Mouse (Mus musculus) liver, postnatal 0 days (tissue): ENCODE measurements around the gene Lrch4. TPM values are rescaled to one million over a fixed set of nuclear protein-coding genes. Genes with fewer than 3 reads are reported as not detected.

Source experiments
- ATAC-seq: fragments of 200-750 bp; cut with Nextera tagmentation; 2 replicates; pipeline ENCODE4 v1.8.0; 2017; ENCODE audit warnings: mild to moderate bottlenecking, moderate library complexity
- DNase-seq: peaks from one replicate; pipeline ENCODE4 v3.0.0-alpha.2; 2016
- H3K27ac ChIP-seq: fragments of 300-500 bp; sonication (generic); 2 replicates; pipeline ENCODE4 v1.5.1; 2014; ENCODE audit warnings: antibody characterized with exemption, moderate library complexity, mild to moderate bottlenecking, low read depth
- H3K27me3 ChIP-seq: fragments of 300-500 bp; sonication (generic); 2 replicates; pipeline ENCODE4 v1.6.1; 2014; ENCODE audit warnings: low read length, control low read depth, mixed read lengths; ENCODE audit not compliant: insufficient read depth
- H3K36me3 ChIP-seq: fragments of 300-500 bp; sonication (generic); replicated peaks from 2 replicates; pipeline ENCODE4 v1.6.1; 2014; ENCODE audit warnings: mild to moderate bottlenecking, control low read depth, low read length, moderate library complexity, mixed read lengths; ENCODE audit not compliant: insufficient read depth
- H3K4me1 ChIP-seq: fragments of 300-500 bp; sonication (generic); 2 replicates; pipeline ENCODE4 v1.6.1; 2014; ENCODE audit warnings: antibody characterized with exemption, mild to moderate bottlenecking, control low read depth; ENCODE audit not compliant: insufficient read depth
- H3K4me2 ChIP-seq: fragments of 300-500 bp; sonication (generic); 2 replicates; pipeline ENCODE4 v1.6.1; 2014; ENCODE audit warnings: low read depth, mild to moderate bottlenecking, low read length, moderate library complexity, mixed read lengths
- H3K4me3 ChIP-seq: fragments of 300-500 bp; sonication (generic); 2 replicates; pipeline ENCODE4 v1.5.1; 2014; ENCODE audit warnings: low read depth, low read length
- H3K9ac ChIP-seq: fragments of 300-500 bp; sonication (generic); replicated peaks from 2 replicates; pipeline ENCODE4 v1.6.1; 2014; ENCODE audit warnings: mild to moderate bottlenecking, moderate library complexity
- H3K9me3 ChIP-seq: fragments of 300-500 bp; sonication (generic); 2 replicates; pipeline ENCODE4 v1.6.1; 2016; ENCODE audit warnings: mild to moderate bottlenecking, control low read depth, low read length, mixed read lengths
- CTCF ChIP-seq: sonication (generic); IDR thresholded peaks from 2 replicates; pipeline ENCODE4 v1.5.1; 2016; ENCODE audit warnings: antibody characterized with exemption, low read depth
- EP300 ChIP-seq: IDR thresholded peaks from 2 replicates; pipeline ENCODE4 v1.6.1; 2016; ENCODE audit warnings: antibody characterized with exemption, low read depth, mild to moderate bottlenecking
- WGBS: fragments of 180-500 bp; shearing (Covaris S2); extraction: QIAGEN DNeasy Blood & Tissue Kit; methylation state at CpG from one replicate; pipeline ENCODE4 v1.1.7; 2014; ENCODE audit not compliant: insufficient replicate concordance; 5-methylcytosine and 5-hydroxymethylcytosine counted together
- polyA plus RNA-seq: library from polyadenylated mRNA; unstranded; fragments of >200 nt; fragmentation: Nextera tagmentation; extraction: Ambion mirVana; gene quantifications from 2 replicates; pipeline ENCODE4 v1.2.1, GENCODE M21; 2015

Gene Lrch4
- polyA plus RNA-seq, 1 experiment from 2014 or later, result 24.3 TPM

GRCm38 (mm10) chr5:137595921-137596320, 33.0 kb upstream of the Lrch4 start:
- TF ChIP-seq EP300, result no peak
- TF ChIP-seq CTCF, result no peak
- Histone ChIP-seq H3K9me3 (no peaks in the 10 kb centered on the region), H3K27ac (no peak overlapping the region), H3K4me1 (peaks cover 24% of the 10 kb centered on the region), H3K4me3 (no peak overlapping the region), H3K9ac (no peak overlapping the region), H3K36me3 (peaks cover 2% of the 10 kb centered on the region; the same call in 1 of the 2 replicates), H3K27me3 (no peaks in the 10 kb centered on the region), H3K4me2 (no peak overlapping the region)
- ATAC-seq (no peak), DNase-seq (no peak)
- WGBS, result 85% methylated on average over 7 of the region's 7 CpGs

GRCm38 (mm10) chr5:137596601-137597261, 32.2 kb upstream of the Lrch4 start:
- no peak overlapping the region; the same call in 1 of the 2 replicates for H3K9ac ChIP-seq

DNA sequence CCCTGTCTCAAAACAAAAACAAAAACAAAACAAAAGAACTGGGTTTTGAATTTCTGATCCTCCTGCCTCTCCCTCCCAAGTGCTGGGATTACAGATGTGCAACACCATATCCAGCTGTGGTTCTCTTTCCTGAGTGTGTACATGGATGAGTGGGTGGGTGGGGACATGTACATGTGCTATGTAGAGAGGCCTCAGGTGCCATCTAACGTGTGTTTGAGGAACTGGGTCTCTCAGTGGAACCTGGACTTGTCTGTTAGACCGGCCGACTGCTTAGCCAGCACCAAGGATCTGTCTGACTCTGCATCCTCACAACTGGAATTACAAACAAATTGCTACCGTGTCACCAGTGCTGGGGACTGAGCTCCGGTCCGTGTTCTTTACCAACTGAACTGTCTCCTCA, 31.3 kb upstream of the Lrch4 start:
- Histone ChIP-seq H3K36me3 (peaks cover 2% of the 10 kb centered on the region; the same call in 1 of the 2 replicates), H3K27me3 (no peaks in the 10 kb centered on the region), H3K9me3 (no peaks in the 10 kb centered on the region), H3K27ac (0 out of 2 replicates have a peak overlapping the region, but pooled peaks have one; percentile 8), H3K4me3 (no peak overlapping the region), H3K4me2 (0 out of 2 replicates have a peak overlapping the region, but pooled peaks have one; percentile 63), H3K4me1 (peaks cover 28% of the 10 kb centered on the region), H3K9ac (no peak overlapping the region)
- DNase-seq (no peak), ATAC-seq (no peak)
- WGBS, result 72% methylated on average over 6 of the region's 6 CpGs
- no peak for TF ChIP-seq CTCF
- no peak for TF ChIP-seq EP300

More at GRCm38 (mm10) chr5:137596601-137597261, 32.2 kb upstream of the Lrch4 start:
- Histone ChIP-seq H3K4me2 (peak overlapping the region; percentile 63), H3K36me3 (peaks cover 2% of the 10 kb centered on the region; the same call in 1 of the 2 replicates), H3K4me1 (peaks cover 24% of the 10 kb centered on the region), H3K27me3 (no peaks in the 10 kb centered on the region), H3K9me3 (no peaks in the 10 kb centered on the region), H3K27ac (peak overlapping the region; percentile 70), H3K4me3 (peak overlapping the region; percentile 26; the same call in 1 of the 2 replicates)
- no peak for TF ChIP-seq EP300
- no peak for TF ChIP-seq CTCF
- 30% methylated on average over 29 of the region's 30 CpGs for WGBS
- ATAC-seq, result no peak
- no peak for DNase-seq

DNA sequence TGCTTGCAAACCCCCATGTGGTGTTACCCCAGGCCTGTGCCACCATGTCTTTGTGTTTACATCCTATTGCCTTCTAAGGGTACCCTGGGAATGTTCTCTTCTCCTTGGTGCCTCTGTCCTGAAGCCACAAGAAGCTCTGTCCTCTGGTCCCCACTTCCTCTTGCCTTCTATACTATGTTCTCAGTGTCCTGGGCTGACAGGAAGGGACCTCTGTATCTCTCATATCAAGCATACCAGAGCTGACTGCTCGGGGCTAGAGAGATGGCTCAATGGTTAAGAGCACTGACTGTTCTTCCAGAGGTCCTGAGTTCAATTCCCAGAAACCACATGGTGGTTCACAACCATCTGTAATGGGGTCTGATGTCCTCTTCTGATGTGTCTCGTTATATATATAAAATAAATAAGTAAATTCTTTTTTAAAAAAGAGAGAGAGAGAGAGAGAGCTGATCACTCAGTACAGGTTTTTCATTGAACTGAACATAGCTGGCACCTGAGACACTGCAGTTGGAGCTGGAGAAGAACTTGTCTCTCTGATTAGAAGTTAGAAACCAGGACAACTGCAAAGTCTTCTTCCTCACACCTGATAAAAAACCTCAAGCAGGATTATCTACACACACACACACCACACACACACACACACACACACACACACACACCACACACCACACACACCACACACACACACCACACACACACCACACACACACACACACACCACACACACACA, 30.7 kb upstream of the Lrch4 start:
- 40% methylated on average over 2 of the region's 2 CpGs for WGBS
- 0 out of 2 replicates have a peak overlapping the region, but pooled peaks have one; percentile 8 for H3K27ac ChIP-seq
- H3K4me2 ChIP-seq, result peak overlapping the region; percentile 98; the same call in 1 of the 2 replicates
- no peak overlapping the region for H3K9ac ChIP-seq
- H3K4me1 ChIP-seq, result peaks cover 29% of the 10 kb centered on the region
- H3K9me3 ChIP-seq, result no peaks in the 10 kb centered on the region
- TF ChIP-seq CTCF, result no peak
- TF ChIP-seq EP300, result no peak
- H3K36me3 ChIP-seq, result peaks cover 2% of the 10 kb centered on the region; the same call in 1 of the 2 replicates
- H3K27me3 ChIP-seq, result no peaks in the 10 kb centered on the region
- DNase-seq, result no peak
- no peak for ATAC-seq
- no peak overlapping the region for H3K4me3 ChIP-seq

DNA sequence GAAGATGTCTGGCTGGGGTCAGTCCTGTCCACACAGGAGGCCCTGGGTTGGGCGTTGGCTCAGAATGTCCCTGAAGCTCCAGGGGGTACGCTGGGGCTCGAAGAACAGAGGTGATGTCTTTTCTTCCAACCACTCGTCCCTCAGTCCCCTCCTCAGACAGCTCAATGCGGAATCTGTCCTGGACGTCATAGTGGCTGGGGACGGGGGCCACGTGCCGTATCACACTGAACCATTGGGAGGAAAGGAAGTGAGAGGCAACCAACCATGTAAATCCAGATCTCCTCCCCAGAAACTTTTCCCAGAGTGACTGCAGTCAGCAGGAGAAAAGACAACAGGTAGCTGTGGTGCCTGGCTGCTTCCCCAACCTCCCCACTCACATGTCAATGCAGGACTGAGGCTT, 29.3 kb upstream of the Lrch4 start:
- peaks cover 29% of the 10 kb centered on the region for H3K4me1 ChIP-seq
- 28% methylated on average over 9 of the region's 9 CpGs for WGBS

GRCm38 (mm10) chr5:137600281-137600618, 28.7 kb upstream of the Lrch4 start:
- H3K4me3 ChIP-seq, result peak overlapping the region; percentile 69
- peak overlapping the region; percentile 88 for H3K9ac ChIP-seq
- peaks cover 29% of the 10 kb centered on the region for H3K4me1 ChIP-seq
- peak overlapping the region; percentile 98 for H3K4me2 ChIP-seq
- H3K27me3 ChIP-seq, result no peaks in the 10 kb centered on the region
- ATAC-seq (peak; percentile 34), DNase-seq (no peak)
- TF ChIP-seq CTCF, result no peak
- no peak for TF ChIP-seq EP300
- peaks cover 2% of the 10 kb centered on the region; the same call in 1 of the 2 replicates for H3K36me3 ChIP-seq
- no peaks in the 10 kb centered on the region for H3K9me3 ChIP-seq
- peak overlapping the region; percentile 79 for H3K27ac ChIP-seq
- under 1% methylated on average over 19 of the region's 19 CpGs for WGBS

More for the DNA sequence above, 29.3 kb upstream of the Lrch4 start:
- Histone ChIP-seq H3K4me3 (peak overlapping the region; percentile 69), H3K9ac (peak overlapping the region; percentile 88), H3K27me3 (no peaks in the 10 kb centered on the region), H3K9me3 (no peaks in the 10 kb centered on the region), H3K4me2 (peak overlapping the region; percentile 98), H3K27ac (peak overlapping the region; percentile 79), H3K36me3 (peaks cover 2% of the 10 kb centered on the region; the same call in 1 of the 2 replicates)
- ATAC-seq (no peak), DNase-seq (no peak)
- TF ChIP-seq CTCF, result no peak
- no peak for TF ChIP-seq EP300
